Mouse (Mus musculus): Measurements from ENCODE around the gene Dcaf1. TPM values are rescaled to one million over a fixed set of nuclear protein-coding genes. Genes with fewer than 3 reads are reported as not detected.

The Dcaf1 gene
- total RNA-seq, 1 experiment from 2014 or later: 41.5 TPM

GRCm38 (mm10) chr9:106906597-106906996 is 84.9 kb downstream of the Dcaf1 start:
- no peak for DNase-seq

DNA sequence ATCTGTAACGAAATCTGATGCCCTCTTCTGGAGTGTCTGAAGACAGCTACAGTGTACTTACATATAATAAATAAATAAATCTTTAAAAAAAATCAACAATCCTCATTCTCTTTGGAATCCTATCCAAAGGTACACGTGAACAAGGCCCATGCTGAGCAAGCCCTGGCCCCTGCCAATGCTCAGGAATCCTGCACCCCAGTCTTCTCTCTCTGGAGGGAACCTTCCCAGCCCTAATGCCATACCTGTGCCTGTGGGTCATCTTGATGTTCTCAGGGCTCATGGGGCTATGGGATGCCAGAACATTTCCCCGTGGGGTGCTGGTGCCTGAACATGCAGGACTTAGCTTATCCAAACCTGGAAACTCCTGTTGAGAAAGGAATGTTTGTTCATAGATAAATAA is 86.5 kb downstream of the Dcaf1 start:
- DNase-seq: no peak

- no peak for DNase-seq
Measured at GRCm38 (mm10) chr9:106908715-106909114, 87.0 kb downstream of the Dcaf1 start.

DNA sequence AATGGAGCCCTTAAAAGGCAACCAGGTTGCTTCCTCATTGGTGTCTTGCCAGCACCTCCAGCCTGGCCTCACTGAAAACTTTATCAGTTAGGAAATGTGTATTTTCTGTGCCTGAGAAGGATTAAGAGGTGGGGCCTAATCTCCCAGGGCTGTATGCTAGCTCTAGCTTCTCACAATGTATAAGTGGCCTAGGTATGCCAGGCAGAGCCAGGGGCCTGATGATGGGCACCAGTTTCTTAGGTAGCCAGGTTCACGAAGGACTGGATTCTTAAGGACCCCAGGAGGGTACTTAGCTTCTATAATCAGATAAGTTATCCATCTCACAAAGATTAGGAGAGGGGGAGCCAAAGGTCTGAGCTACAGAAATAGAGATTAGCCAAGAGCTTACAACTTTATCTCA is 90.0 kb downstream of the Dcaf1 start:
- DNase-seq: no peak

DNA sequence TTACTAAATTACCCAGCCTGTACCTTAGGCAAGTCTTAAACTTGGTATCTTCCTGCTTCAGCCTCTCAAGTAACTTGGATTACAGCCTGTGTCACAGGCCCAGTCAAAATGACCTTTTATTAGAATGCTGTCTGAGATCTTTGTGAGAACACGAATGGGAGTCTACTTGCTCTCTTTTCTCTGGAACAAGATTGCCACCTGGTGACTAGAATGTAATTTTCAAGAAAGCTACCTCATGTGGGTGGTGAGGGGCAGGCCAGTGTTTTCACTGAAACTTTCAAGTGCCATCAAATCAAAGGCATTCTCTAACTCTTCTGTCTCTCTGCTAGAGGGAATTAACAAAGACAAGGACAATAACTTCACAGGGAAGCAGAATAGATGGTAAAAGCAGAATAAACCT is 92.1 kb downstream of the Dcaf1 start:
- no peak for DNase-seq

GRCm38 (mm10) chr9:106914878-106915277 is 93.2 kb downstream of the Dcaf1 start:
- no peak for DNase-seq

Other genes with a start within 250 kb of the Dcaf1 start
- gene Iqcf6, start 195.3 kb upstream of the Dcaf1 start, total RNA-seq (2021): not detected in 2 replicates
- gene Grm2, start 165.8 kb upstream of the Dcaf1 start, total RNA-seq (2021): not detected in 2 replicates
- 117 and 130 TPM in 2 replicates for gene Tex264, start 135.9 kb upstream of the Dcaf1 start, total RNA-seq (2021)
- gene Rad54l2, start 32.7 kb upstream of the Dcaf1 start, total RNA-seq (2021): 21.7 and 26.1 TPM in 2 replicates
- 23.2 and 28.0 TPM in 2 replicates for gene Rbm15b, start 65.6 kb downstream of the Dcaf1 start, total RNA-seq (2021)
- 240 and 250 TPM in 2 replicates for gene Manf, start 70.1 kb downstream of the Dcaf1 start, total RNA-seq (2021)